Mouse (Mus musculus): ENCODE results near the gene Atoh7. TPM values are rescaled to one million over a fixed set of nuclear protein-coding genes. Genes with fewer than 3 reads are reported as not detected.
A peak's percentile ranks its signal among the peaks of the same experiment; 100 is the strongest.

Gene Atoh7
- polyA plus RNA-seq, 1 experiment from 2014 or later: 0.34 TPM

GRCm38 (mm10) chr10:63089758-63090571, 9.5 kb upstream of the Atoh7 start:
- ATAC-seq (ENCODE audit: low FRiP score) (peak; percentile 46; the same call in 1 of the 2 replicates), DNase-seq (ENCODE audit: low spot score) (peak; percentile 41)
- Histone ChIP-seq H3K4me2 (replicated peaks; ENCODE audit: low read depth, low read length) (peak overlapping the region; percentile 48), H3K4me3 (ENCODE audit: low read depth, low read length) (peak overlapping the region; percentile 19; the same call in 1 of the 2 replicates), H3K36me3 (ENCODE audit: control insufficient read depth, insufficient read depth, low read length) (no peaks in the 10 kb centered on the region), H3K27ac (ENCODE audit: low read depth, low read length) (peak overlapping the region; percentile 36; the same call in 1 of the 2 replicates), H3K9me3 (ENCODE audit: control insufficient read depth, low read length) (no peaks in the 10 kb centered on the region), H3K4me1 (replicated peaks; ENCODE audit: control insufficient read depth, insufficient read depth, low read length) (peaks cover 3% of the 10 kb centered on the region; the same call in 1 of the 2 replicates), H3K27me3 (ENCODE audit: control insufficient read depth, insufficient read depth, low read length) (no peaks in the 10 kb centered on the region), H3K9ac (ENCODE audit: low read depth, low read length) (peak overlapping the region; percentile 45)
- 6% methylated on average over 26 of the region's 26 CpGs for WGBS

GRCm38 (mm10) chr10:63091915-63092314, 7.5 kb upstream of the Atoh7 start:
- no peak for ATAC-seq (ENCODE audit: low FRiP score)

GRCm38 (mm10) chr10:63092616-63093550, 6.6 kb upstream of the Atoh7 start:
- DNase-seq (ENCODE audit: low spot score) (no peak), ATAC-seq (ENCODE audit: low FRiP score) (no peak)
- Histone ChIP-seq H3K36me3 (ENCODE audit: control insufficient read depth, insufficient read depth, low read length) (no peaks in the 10 kb centered on the region), H3K4me3 (ENCODE audit: low read depth, low read length) (no peak overlapping the region), H3K4me2 (replicated peaks; ENCODE audit: low read depth, low read length) (no peak overlapping the region), H3K9ac (ENCODE audit: low read depth, low read length) (no peak overlapping the region), H3K4me1 (replicated peaks; ENCODE audit: control insufficient read depth, insufficient read depth, low read length) (peaks cover 3% of the 10 kb centered on the region; the same call in 1 of the 2 replicates), H3K9me3 (ENCODE audit: control insufficient read depth, low read length) (no peaks in the 10 kb centered on the region), H3K27ac (ENCODE audit: low read depth, low read length) (no peak overlapping the region), H3K27me3 (ENCODE audit: control insufficient read depth, insufficient read depth, low read length) (0 out of 2 replicates have a peak, but pooled peaks cover 3% of the 10 kb centered on the region)
- WGBS: 76% methylated on average over 10 of the region's 10 CpGs

More at GRCm38 (mm10) chr10:63091915-63092314, 7.5 kb upstream of the Atoh7 start:
- H3K4me1 ChIP-seq (replicated peaks; ENCODE audit: control insufficient read depth, insufficient read depth, low read length): peaks cover 3% of the 10 kb centered on the region; the same call in 1 of the 2 replicates
- no peak overlapping the region for H3K27ac ChIP-seq (ENCODE audit: low read depth, low read length)
- no peaks in the 10 kb centered on the region for H3K9me3 ChIP-seq (ENCODE audit: control insufficient read depth, low read length)
- 76% methylated on average over 7 of the region's 7 CpGs for WGBS
- no peak overlapping the region for H3K4me2 ChIP-seq (replicated peaks; ENCODE audit: low read depth, low read length)
- H3K9ac ChIP-seq (ENCODE audit: low read depth, low read length): no peak overlapping the region
- no peaks in the 10 kb centered on the region for H3K27me3 ChIP-seq (ENCODE audit: control insufficient read depth, insufficient read depth, low read length)
- no peaks in the 10 kb centered on the region for H3K36me3 ChIP-seq (ENCODE audit: control insufficient read depth, insufficient read depth, low read length)
- DNase-seq (ENCODE audit: low spot score): no peak
- H3K4me3 ChIP-seq (ENCODE audit: low read depth, low read length): no peak overlapping the region

- Histone ChIP-seq H3K4me2 (replicated peaks; ENCODE audit: low read depth, low read length) (no peak overlapping the region), H3K27me3 (ENCODE audit: control insufficient read depth, insufficient read depth, low read length) (peaks cover 9% of the 10 kb centered on the region), H3K4me1 (replicated peaks; ENCODE audit: control insufficient read depth, insufficient read depth, low read length) (no peaks in the 10 kb centered on the region; the same call in 1 of the 2 replicates), H3K36me3 (ENCODE audit: control insufficient read depth, insufficient read depth, low read length) (no peaks in the 10 kb centered on the region), H3K4me3 (ENCODE audit: low read depth, low read length) (no peak overlapping the region), H3K27ac (ENCODE audit: low read depth, low read length) (no peak overlapping the region), H3K9ac (ENCODE audit: low read depth, low read length) (no peak overlapping the region), H3K9me3 (ENCODE audit: control insufficient read depth, low read length) (no peaks in the 10 kb centered on the region)
- no peak for DNase-seq (ENCODE audit: low spot score)
- WGBS: 80% methylated on average over 2 of the region's 2 CpGs
- ATAC-seq (ENCODE audit: low FRiP score): no peak
Observed at GRCm38 (mm10) chr10:63096757-63097156, 2.7 kb upstream of the Atoh7 start.

- Histone ChIP-seq H3K4me1 (replicated peaks; ENCODE audit: control insufficient read depth, insufficient read depth, low read length) (no peaks in the 10 kb centered on the region; the same call in 1 of the 2 replicates), H3K27ac (ENCODE audit: low read depth, low read length) (no peak overlapping the region), H3K9ac (ENCODE audit: low read depth, low read length) (no peak overlapping the region), H3K9me3 (ENCODE audit: control insufficient read depth, low read length) (no peaks in the 10 kb centered on the region), H3K27me3 (ENCODE audit: control insufficient read depth, insufficient read depth, low read length) (peaks cover 11% of the 10 kb centered on the region), H3K36me3 (ENCODE audit: control insufficient read depth, insufficient read depth, low read length) (no peaks in the 10 kb centered on the region), H3K4me2 (replicated peaks; ENCODE audit: low read depth, low read length) (no peak overlapping the region), H3K4me3 (ENCODE audit: low read depth, low read length) (no peak overlapping the region)
- 60% methylated on average over 12 of the region's 12 CpGs for WGBS
- DNase-seq (ENCODE audit: low spot score): no peak
- ATAC-seq (ENCODE audit: low FRiP score): no peak
Observed at GRCm38 (mm10) chr10:63098191-63098590, 1.3 kb upstream of the Atoh7 start.

- H3K9me3 ChIP-seq (ENCODE audit: control insufficient read depth, low read length): no peaks in the 10 kb centered on the region
- peak overlapping the region; percentile 71 for H3K9ac ChIP-seq (ENCODE audit: low read depth, low read length)
- no peaks in the 10 kb centered on the region; the same call in 1 of the 2 replicates for H3K4me1 ChIP-seq (replicated peaks; ENCODE audit: control insufficient read depth, insufficient read depth, low read length)
- ATAC-seq (ENCODE audit: low FRiP score): peak; percentile 84
- under 1% methylated on average over 62 of the region's 62 CpGs for WGBS
- no peaks in the 10 kb centered on the region for H3K36me3 ChIP-seq (ENCODE audit: control insufficient read depth, insufficient read depth, low read length)
- peak overlapping the region; percentile 95 for H3K4me2 ChIP-seq (replicated peaks; ENCODE audit: low read depth, low read length)
- peaks cover 11% of the 10 kb centered on the region for H3K27me3 ChIP-seq (ENCODE audit: control insufficient read depth, insufficient read depth, low read length)
- peak overlapping the region; percentile 54 for H3K4me3 ChIP-seq (ENCODE audit: low read depth, low read length)
- peak; percentile 80 for DNase-seq (ENCODE audit: low spot score)
- H3K27ac ChIP-seq (ENCODE audit: low read depth, low read length): no peak overlapping the region
Observed at GRCm38 (mm10) chr10:63099941-63100562, 601 bp downstream of the Atoh7 start.

GRCm38 (mm10) chr10:63100657-63101056, 1.2 kb downstream of the Atoh7 start:
- Histone ChIP-seq H3K27ac (ENCODE audit: low read depth, low read length) (no peak overlapping the region), H3K36me3 (ENCODE audit: control insufficient read depth, insufficient read depth, low read length) (no peaks in the 10 kb centered on the region), H3K9me3 (ENCODE audit: control insufficient read depth, low read length) (no peaks in the 10 kb centered on the region), H3K27me3 (ENCODE audit: control insufficient read depth, insufficient read depth, low read length) (peaks cover 11% of the 10 kb centered on the region), H3K9ac (ENCODE audit: low read depth, low read length) (peak overlapping the region; percentile 71), H3K4me1 (replicated peaks; ENCODE audit: control insufficient read depth, insufficient read depth, low read length) (no peaks in the 10 kb centered on the region; the same call in 1 of the 2 replicates), H3K4me2 (replicated peaks; ENCODE audit: low read depth, low read length) (peak overlapping the region; percentile 95), H3K4me3 (ENCODE audit: low read depth, low read length) (peak overlapping the region; percentile 54)
- 15% methylated on average over 9 of the region's 9 CpGs for WGBS
- no peak; the same call in 1 of the 2 replicates for ATAC-seq (ENCODE audit: low FRiP score)
- no peak for DNase-seq (ENCODE audit: low spot score)

DNA sequence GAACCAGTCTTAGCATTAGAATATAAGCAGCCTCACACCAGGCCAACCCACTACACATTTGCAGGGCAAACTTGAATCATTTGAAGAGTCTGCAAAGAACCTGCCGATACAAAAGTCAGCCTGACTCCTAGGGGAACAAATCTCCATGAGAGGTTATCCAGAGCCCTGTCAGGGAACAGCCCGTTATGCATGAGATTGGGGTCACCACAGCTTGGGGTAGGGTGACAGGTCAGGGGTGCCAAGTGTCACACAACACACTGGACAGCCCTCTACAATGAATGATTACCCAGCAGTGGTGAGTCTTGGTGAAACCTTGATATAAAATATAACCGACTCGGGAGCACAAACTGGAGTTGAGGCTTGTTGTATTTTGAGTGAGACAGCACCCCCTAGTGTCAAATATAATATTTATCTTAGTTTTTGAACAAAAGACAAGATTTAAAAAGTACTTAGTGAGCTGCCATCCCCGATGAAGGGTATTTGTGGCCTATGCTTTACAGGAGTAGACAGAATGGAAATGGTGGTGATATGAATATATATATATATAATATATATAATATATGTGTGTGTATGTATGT, 13.7 kb downstream of the Atoh7 start:
- Histone ChIP-seq H3K27ac (ENCODE audit: low read depth, low read length) (no peak overlapping the region), H3K27me3 (ENCODE audit: control insufficient read depth, insufficient read depth, low read length) (no peaks in the 10 kb centered on the region), H3K4me3 (ENCODE audit: low read depth, low read length) (no peak overlapping the region), H3K4me2 (replicated peaks; ENCODE audit: low read depth, low read length) (no peak overlapping the region), H3K36me3 (ENCODE audit: control insufficient read depth, insufficient read depth, low read length) (no peaks in the 10 kb centered on the region), H3K9ac (ENCODE audit: low read depth, low read length) (no peak overlapping the region), H3K9me3 (ENCODE audit: control insufficient read depth, low read length) (no peaks in the 10 kb centered on the region), H3K4me1 (replicated peaks; ENCODE audit: control insufficient read depth, insufficient read depth, low read length) (no peaks in the 10 kb centered on the region)
- DNase-seq (ENCODE audit: low spot score): peak; percentile 30
- WGBS: 67% methylated on average over 5 of the region's 5 CpGs
- no peak for ATAC-seq (ENCODE audit: low FRiP score)
